Mouse (Mus musculus): ENCODE data around the gene 1700069L16Rik. TPM values are rescaled to one million over a fixed set of nuclear protein-coding genes. Genes with fewer than 3 reads are reported as not detected.

The 1700069L16Rik gene
- polyA plus RNA-seq, 1 experiment from 2014 or later = not detected

DNA sequence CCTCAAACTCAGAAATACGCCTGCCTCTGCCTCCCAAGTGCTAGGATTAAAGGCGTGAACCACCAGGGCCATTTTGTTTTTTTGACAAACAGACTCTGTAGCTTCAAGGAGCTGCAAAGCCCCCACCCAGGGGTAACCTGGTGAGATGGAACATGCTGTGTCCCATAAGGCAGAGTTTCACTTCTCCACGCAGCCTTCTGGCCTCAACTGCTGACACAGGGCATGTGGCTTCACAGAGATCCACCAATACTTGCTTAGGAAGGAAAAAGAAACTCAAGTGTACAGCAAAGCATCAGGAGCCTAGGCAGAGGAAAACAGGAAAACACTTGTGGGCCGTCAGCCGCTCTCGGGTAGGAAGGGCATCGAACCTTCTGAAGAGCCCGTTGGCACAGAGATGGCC is 77.4 kb downstream of the 1700069L16Rik start:
- Histone ChIP-seq H3K4me1 (ENCODE audit: control insufficient read depth, insufficient read depth, low read length) (0 out of 2 replicates have a peak, but pooled peaks cover 8% of the 10 kb centered on the region), H3K27me3 (ENCODE audit: control insufficient read depth, insufficient read depth, low read length) (no peaks in the 10 kb centered on the region), H3K9ac (replicated peaks; ENCODE audit: low read depth, low read length) (no peak overlapping the region), H3K27ac (ENCODE audit: low read depth, low read length) (no peak overlapping the region), H3K4me3 (ENCODE audit: low read depth, low read length) (no peak overlapping the region), H3K36me3 (ENCODE audit: control insufficient read depth, insufficient read depth, low read length) (no peaks in the 10 kb centered on the region), H3K4me2 (ENCODE audit: low read depth, low read length) (no peak overlapping the region), H3K9me3 (ENCODE audit: control insufficient read depth, low read length) (no peaks in the 10 kb centered on the region)
- WGBS = 90% methylated on average over 8 of the region's 8 CpGs
- no peak for ATAC-seq (ENCODE audit: low read depth)

DNA sequence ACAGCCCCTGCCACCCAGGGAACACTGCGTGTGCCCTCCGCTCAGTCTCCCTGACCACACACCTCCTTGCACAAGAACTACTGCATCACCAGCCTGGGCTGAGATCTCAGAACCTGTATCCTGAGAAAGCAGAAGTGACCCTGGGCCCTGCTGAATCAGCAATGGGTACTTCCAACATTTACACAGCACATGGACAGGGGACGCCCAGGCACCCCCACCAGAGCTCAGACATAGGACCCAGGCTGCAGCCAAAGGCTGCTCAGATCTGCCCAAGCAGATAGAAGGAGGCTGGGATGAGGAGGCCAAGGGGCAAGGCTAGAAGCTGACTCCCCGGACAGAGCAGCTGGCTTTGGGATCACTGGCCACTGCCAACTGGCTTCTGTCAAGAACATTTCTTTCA is 80.1 kb downstream of the 1700069L16Rik start:
- no peak overlapping the region for H3K9ac ChIP-seq (replicated peaks; ENCODE audit: low read depth, low read length)
- H3K9me3 ChIP-seq (ENCODE audit: control insufficient read depth, low read length) = no peaks in the 10 kb centered on the region
- no peaks in the 10 kb centered on the region for H3K27me3 ChIP-seq (ENCODE audit: control insufficient read depth, insufficient read depth, low read length)
- H3K36me3 ChIP-seq (ENCODE audit: control insufficient read depth, insufficient read depth, low read length) = no peaks in the 10 kb centered on the region
- no peak overlapping the region for H3K4me2 ChIP-seq (ENCODE audit: low read depth, low read length)
- H3K4me3 ChIP-seq (ENCODE audit: low read depth, low read length) = no peak overlapping the region
- ATAC-seq (ENCODE audit: low read depth) = no peak
- H3K27ac ChIP-seq (ENCODE audit: low read depth, low read length) = no peak overlapping the region
- WGBS = 87% methylated on average over 4 of the region's 4 CpGs
- 0 out of 2 replicates have a peak, but pooled peaks cover 5% of the 10 kb centered on the region for H3K4me1 ChIP-seq (ENCODE audit: control insufficient read depth, insufficient read depth, low read length)

DNA sequence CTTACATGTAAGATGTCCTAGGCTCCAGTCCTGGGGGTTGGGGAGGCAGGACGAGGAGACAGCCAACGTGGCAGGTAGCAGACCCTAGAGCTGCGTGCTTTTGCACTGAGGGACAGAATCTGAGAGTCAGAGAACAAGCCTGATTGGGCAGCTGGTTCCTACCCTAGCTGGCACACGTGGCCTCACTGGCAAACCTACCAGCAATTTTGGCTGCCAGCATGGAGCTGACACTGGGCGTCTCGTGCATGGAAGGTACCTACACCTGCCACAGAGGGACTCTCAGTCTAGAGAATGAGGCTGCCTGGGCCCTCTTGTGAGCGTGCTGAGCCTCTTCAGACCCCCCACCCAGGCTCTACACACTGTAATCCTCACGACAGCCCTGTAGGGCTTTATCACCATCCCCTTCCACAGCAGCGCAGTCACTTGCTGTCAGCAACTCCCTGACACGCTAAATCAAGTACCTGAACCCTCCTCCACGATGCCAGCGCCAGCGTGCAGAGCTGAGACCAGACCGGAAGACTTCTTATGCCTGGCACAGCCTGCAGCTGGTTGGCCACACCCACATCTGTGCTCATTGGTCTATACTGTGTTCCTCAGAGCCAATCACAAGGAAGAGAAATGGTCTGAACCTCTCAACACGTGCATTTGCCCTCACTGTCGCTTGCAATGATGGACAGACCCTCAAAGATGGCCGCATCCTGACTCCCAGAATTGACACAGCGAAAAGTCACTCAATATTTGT is 81.3 kb downstream of the 1700069L16Rik start:
- Histone ChIP-seq H3K9me3 (ENCODE audit: control insufficient read depth, low read length) (no peaks in the 10 kb centered on the region), H3K4me1 (ENCODE audit: control insufficient read depth, insufficient read depth, low read length) (0 out of 2 replicates have a peak, but pooled peaks cover 5% of the 10 kb centered on the region), H3K36me3 (ENCODE audit: control insufficient read depth, insufficient read depth, low read length) (no peaks in the 10 kb centered on the region), H3K27me3 (ENCODE audit: control insufficient read depth, insufficient read depth, low read length) (no peaks in the 10 kb centered on the region), H3K27ac (ENCODE audit: low read depth, low read length) (peak overlapping the region; percentile 16; the same call in 1 of the 2 replicates), H3K4me2 (ENCODE audit: low read depth, low read length) (peak overlapping the region; percentile 41), H3K4me3 (ENCODE audit: low read depth, low read length) (no peak overlapping the region), H3K9ac (replicated peaks; ENCODE audit: low read depth, low read length) (peak overlapping the region; percentile 28; the same call in 1 of the 2 replicates)
- 43% methylated on average over 18 of the region's 18 CpGs for WGBS
- ATAC-seq (ENCODE audit: low read depth) = peak; percentile 96

Other genes with a start within 250 kb of the 1700069L16Rik start
- gene Wscd2, start 234.4 kb downstream of the 1700069L16Rik start, polyA plus RNA-seq (2014; fragmentation: Nextera tagmentation; extraction: Ambion mirVana) = 19.9 and 20.3 TPM in 2 replicates
- gene Cmklr1, start 74.3 kb downstream of the 1700069L16Rik start, polyA plus RNA-seq (2014; fragmentation: Nextera tagmentation; extraction: Ambion mirVana) = 0.80 and 2.2 TPM in 2 replicates
- 6.3 and 7.3 TPM in 2 replicates for gene Ficd, start 11.0 kb upstream of the 1700069L16Rik start, polyA plus RNA-seq (2014; fragmentation: Nextera tagmentation; extraction: Ambion mirVana)
- 33.7 and 37.1 TPM in 2 replicates for gene Sart3, start 47.7 kb upstream of the 1700069L16Rik start, polyA plus RNA-seq (2014; fragmentation: Nextera tagmentation; extraction: Ambion mirVana)
- 79.5 and 91.3 TPM in 2 replicates for gene Iscu, start 48.0 kb upstream of the 1700069L16Rik start, polyA plus RNA-seq (2014; fragmentation: Nextera tagmentation; extraction: Ambion mirVana)
- 0.99 and 5.2 TPM in 2 replicates for gene Tmem119, start 75.7 kb upstream of the 1700069L16Rik start, polyA plus RNA-seq (2014; fragmentation: Nextera tagmentation; extraction: Ambion mirVana)
- gene Selplg, start 107.9 kb upstream of the 1700069L16Rik start, polyA plus RNA-seq (2014; fragmentation: Nextera tagmentation; extraction: Ambion mirVana) = 1.8 and 2.5 TPM in 2 replicates
- 148 and 188 TPM in 2 replicates for gene Coro1c, start 184.0 kb upstream of the 1700069L16Rik start, polyA plus RNA-seq (2014; fragmentation: Nextera tagmentation; extraction: Ambion mirVana)